Mouse (Mus musculus) CD4-positive, CD25-positive, alpha-beta regulatory T cell, adult 4 months (primary cell): ENCODE measurements around the gene Gstp1. TPM values are rescaled to one million over a fixed set of nuclear protein-coding genes. Genes with fewer than 3 reads are reported as not detected.
"Not testable (repeated sequence)": the region's sequence is repeated elsewhere in the genome, so short reads cannot be mapped to it uniquely, and the experiment has no call there.

Experiments used
- ATAC-seq: one replicate; pipeline ENCODE4 v1.8.0; 2017
- polyA plus RNA-seq, 2 experiments: library from polyadenylated mRNA; unstranded; fragments of 100-300 nt; shearing (Covaris generic); gene quantifications; one replicate each; pipeline ENCODE4 v1.2.1; 2017

The Gstp1 gene
- polyA plus RNA-seq, 2 experiments from 2014 or later = 543 to 655 TPM

- ATAC-seq = not testable (repeated sequence)
Measured at GRCm38 (mm10) chr19:4037154-4037787, 514 bp downstream of the Gstp1 start.

- no peak for ATAC-seq
Measured at GRCm38 (mm10) chr19:4036327-4037045, 1.3 kb downstream of the Gstp1 start.

- ATAC-seq = no peak
Measured at GRCm38 (mm10) chr19:4033742-4034141, 4.0 kb downstream of the Gstp1 start.

GRCm38 (mm10) chr19:4033298-4033697 lies 4.5 kb downstream of the Gstp1 start:
- no peak for ATAC-seq

GRCm38 (mm10) chr19:4032668-4033067 lies 5.1 kb downstream of the Gstp1 start:
- ATAC-seq = no peak

- ATAC-seq = no peak
Measured at GRCm38 (mm10) chr19:4027576-4027975, 10.2 kb downstream of the Gstp1 start.

- no peak for ATAC-seq
Measured at GRCm38 (mm10) chr19:4023185-4023584, 14.6 kb downstream of the Gstp1 start.

GRCm38 (mm10) chr19:4018743-4019583 lies 18.8 kb downstream of the Gstp1 start:
- peak; percentile 70 for ATAC-seq

GRCm38 (mm10) chr19:4017921-4018587 lies 19.7 kb downstream of the Gstp1 start:
- no peak for ATAC-seq

GRCm38 (mm10) chr19:4015635-4016034 lies 22.1 kb downstream of the Gstp1 start:
- no peak for ATAC-seq

- no peak for ATAC-seq
Measured at GRCm38 (mm10) chr19:4014802-4015201, 23.0 kb downstream of the Gstp1 start.

- ATAC-seq = peak; percentile 45
Measured at GRCm38 (mm10) chr19:4013066-4013465, 24.7 kb downstream of the Gstp1 start.

GRCm38 (mm10) chr19:4012432-4013022 lies 25.3 kb downstream of the Gstp1 start, which contains the start of gene Ndufv1:
Gene Ndufv1 (minus strand): TSS chr19:4012806.
- peak; percentile 99 for ATAC-seq

GRCm38 (mm10) chr19:4011086-4011485 lies 26.7 kb downstream of the Gstp1 start:
- ATAC-seq = no peak

- ATAC-seq = no peak
Measured at GRCm38 (mm10) chr19:4005971-4006370, 31.8 kb downstream of the Gstp1 start.

GRCm38 (mm10) chr19:4005091-4005490 lies 32.7 kb downstream of the Gstp1 start:
- no peak for ATAC-seq

GRCm38 (mm10) chr19:4004331-4004730 lies 33.5 kb downstream of the Gstp1 start:
- no peak for ATAC-seq

GRCm38 (mm10) chr19:4003641-4004040 lies 34.1 kb downstream of the Gstp1 start:
- no peak for ATAC-seq

- no peak for ATAC-seq
Measured at GRCm38 (mm10) chr19:4003112-4003511, 34.7 kb downstream of the Gstp1 start, which contains the start of gene Doc2g. Gene Doc2g (plus strand): TSS chr19:4003313.

- ATAC-seq = no peak
Measured at GRCm38 (mm10) chr19:4001752-4002151, 36.0 kb downstream of the Gstp1 start.

- no peak for ATAC-seq
Measured at GRCm38 (mm10) chr19:4000949-4001525, 36.7 kb downstream of the Gstp1 start.
